Mouse (Mus musculus): ENCODE results near the gene Sema4b.

DNA sequence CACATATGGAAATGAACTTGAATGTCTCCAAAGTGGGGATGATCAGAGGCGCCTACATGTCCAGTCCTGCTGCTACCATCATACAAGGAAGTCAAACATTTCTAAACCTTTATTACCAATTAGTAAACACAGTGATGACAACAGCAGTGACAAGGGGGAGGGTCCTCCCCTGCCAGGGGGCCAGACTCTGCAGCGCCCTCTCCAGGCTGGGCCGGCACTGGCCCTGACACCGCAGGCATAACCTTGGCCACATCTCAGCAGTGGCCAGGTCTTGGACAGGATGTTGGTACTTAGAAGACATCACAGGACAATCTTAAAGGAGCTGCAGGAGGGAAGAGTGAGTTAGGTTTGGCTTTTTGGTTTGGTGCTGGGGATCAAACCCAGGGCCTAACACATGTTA lies 40.4 kb downstream of the Sema4b start:
- TF ChIP-seq POLR2A (IDR thresholded peaks at IDR 0.05; ENCODE audit: control insufficient read depth in 1 of 2, insufficient read depth in 1 of 2, low read depth in 1 of 2, low read length in 2 of 2, poor library complexity in 1 of 2) (no peak), MAZ (IDR thresholded peaks at IDR 0.05; ENCODE audit: low read depth, low read length) (no peak), MAFK (IDR thresholded peaks at IDR 0.05; ENCODE audit: borderline replicate concordance, low read depth, low read length) (no peak), MXI1 (IDR thresholded peaks at IDR 0.05; ENCODE audit: low read depth, low read length) (no peak), CTCF (IDR thresholded peaks at IDR 0.05 in 2 of 3, conservative IDR thresholded peaks at IDR 0.05 in 1 of 3; ENCODE audit: control insufficient read depth in 1 of 3, insufficient read depth in 1 of 3, low read depth in 2 of 3, low read length in 3 of 3, poor library complexity in 1 of 3, severe bottlenecking in 1 of 3) (peak; percentile 35 to 56 (median 45); a peak in 5 of 6 replicates), JUND (IDR thresholded peaks at IDR 0.05; ENCODE audit: low read depth, low read length) (no peak), NRF1 (IDR thresholded peaks at IDR 0.05; ENCODE audit: insufficient read depth, low read depth, low read length, poor library complexity, severe bottlenecking) (no peak), ZC3H11A (IDR thresholded peaks at IDR 0.05; ENCODE audit: low read depth, low read length) (no peak), MAX (IDR thresholded peaks at IDR 0.05; ENCODE audit: low read length) (no peak), RCOR1 (IDR thresholded peaks at IDR 0.05; ENCODE audit: low read depth, low read length) (no peak), HCFC1 (IDR thresholded peaks at IDR 0.05; ENCODE audit: low read depth, low read length) (no peak), UBTF (IDR thresholded peaks at IDR 0.05; ENCODE audit: borderline replicate concordance, insufficient read depth, low read depth, low read length) (no peak), E2F4 (IDR thresholded peaks at IDR 0.05; ENCODE audit: borderline replicate concordance, low read depth, low read length) (no peak), MYC (IDR thresholded peaks at IDR 0.05; ENCODE audit: low read depth, low read length) (no peak)

All from MEL (cell line).